Mouse (Mus musculus): ENCODE measurements around the gene Slc25a13.
A peak's percentile ranks its signal among the peaks of the same experiment; 100 is the strongest.

Gene Slc25a13

DNA sequence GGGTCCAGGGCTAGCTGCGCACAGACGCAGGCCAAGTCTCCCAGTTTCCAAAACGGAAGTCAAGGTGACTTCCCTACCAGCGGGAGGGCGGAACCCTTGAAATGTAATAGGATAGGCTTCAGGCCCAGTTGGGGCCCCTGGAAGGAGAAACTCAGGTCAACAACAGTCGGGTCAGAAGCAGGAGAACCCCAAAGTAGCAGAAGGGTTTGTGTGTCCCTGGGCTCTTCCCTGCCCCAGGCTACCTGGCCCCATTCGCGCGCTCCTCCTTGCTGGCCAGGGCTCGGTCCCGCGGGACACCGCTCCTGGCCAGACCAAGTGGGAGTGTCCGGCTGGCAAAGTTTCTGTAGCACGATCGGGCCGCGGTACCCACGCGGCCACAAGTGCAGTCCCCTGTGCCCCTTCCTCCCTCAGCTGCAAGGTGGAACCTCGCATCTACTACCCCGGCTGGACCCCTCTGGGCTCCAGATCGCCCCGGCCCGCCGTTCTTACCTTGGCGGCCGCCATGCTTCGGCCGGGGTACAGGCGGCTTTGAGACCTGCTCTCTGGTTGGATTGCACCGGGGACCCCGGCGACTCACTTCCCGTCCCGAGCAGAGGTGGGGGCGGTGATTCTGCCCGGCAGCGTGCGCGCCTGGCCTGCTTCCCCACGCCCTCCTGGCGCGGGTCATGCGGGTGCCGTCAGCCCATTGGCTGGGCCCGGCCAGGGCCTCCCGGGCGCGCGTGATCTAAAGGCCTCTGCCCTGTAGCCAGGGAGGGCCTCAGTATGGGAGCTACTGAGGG, at the start of gene Slc25a13:
Gene Slc25a13 (minus strand): TSS at position 667 of the 779 bp plus-strand sequence.
- DNase-seq, result peak; percentile 45

DNA sequence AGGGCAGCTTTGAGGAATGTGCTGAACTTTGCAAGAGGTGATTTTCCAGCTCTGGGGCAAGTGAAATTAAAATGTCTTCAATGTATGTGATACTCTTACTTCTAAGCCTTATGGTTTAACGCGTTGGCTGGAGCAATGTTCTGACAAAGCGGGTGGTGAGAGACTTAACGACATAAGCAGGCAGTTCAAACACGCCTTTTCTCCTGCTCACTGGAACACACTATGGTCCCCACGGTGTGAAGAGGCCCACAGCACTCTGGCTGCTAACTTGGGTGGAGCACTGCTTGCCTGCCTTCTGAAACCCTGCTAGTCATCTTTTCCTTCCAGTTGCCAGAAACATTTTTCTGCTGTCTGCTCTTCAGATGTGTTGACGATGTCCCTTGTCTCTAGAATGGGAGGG, 48.8 kb upstream of the Slc25a13 start:
- DNase-seq, result no peak

DNA sequence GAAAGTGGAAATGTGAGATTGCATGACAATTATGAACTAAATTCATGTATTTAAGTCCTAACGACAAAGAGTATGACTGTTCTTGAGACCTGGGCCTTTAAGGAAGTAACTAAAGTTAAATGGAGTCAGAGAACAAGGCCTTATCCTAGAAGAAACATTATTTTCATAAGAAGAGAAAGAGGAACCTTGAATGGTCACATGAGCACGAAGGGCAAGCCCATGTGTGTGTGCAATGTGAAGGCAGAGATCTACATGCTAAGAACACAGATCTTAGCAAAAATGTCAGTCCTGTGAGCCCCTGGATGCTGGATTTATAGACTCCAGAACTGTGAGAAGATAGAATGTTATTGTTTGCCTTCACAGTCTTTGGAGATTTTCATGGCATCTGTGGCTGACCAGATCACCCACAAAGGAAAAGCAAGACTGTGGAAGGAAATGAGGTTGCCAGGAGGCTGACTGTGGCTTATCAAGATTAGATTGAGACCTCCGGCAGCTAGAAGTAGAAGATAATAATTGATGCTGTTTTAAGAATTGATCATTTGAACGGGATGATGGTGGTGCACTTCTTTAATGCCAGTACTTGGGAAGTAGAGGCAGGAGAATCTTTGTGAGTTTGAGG, 46.4 kb upstream of the Slc25a13 start:
- no peak for DNase-seq

DNA sequence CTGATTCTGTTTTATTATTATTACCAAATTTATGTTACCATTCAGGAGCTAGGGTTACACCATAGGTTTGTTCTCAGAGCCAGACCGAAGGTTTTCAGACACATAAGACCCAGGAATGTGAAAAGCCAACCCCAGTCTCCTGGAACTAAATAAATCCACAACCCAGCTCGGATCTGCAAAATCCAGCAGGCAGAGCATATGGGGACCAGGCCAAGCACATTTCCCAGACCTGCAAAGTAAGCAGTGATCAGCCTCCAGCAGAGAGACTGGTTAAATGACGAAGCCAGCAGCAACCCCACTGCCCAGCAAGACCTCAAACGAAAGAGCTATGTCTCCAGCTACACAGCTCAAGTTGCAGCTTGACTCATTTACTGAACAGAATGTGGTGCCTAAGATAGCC, 43.9 kb upstream of the Slc25a13 start:
- DNase-seq, result no peak

DNA sequence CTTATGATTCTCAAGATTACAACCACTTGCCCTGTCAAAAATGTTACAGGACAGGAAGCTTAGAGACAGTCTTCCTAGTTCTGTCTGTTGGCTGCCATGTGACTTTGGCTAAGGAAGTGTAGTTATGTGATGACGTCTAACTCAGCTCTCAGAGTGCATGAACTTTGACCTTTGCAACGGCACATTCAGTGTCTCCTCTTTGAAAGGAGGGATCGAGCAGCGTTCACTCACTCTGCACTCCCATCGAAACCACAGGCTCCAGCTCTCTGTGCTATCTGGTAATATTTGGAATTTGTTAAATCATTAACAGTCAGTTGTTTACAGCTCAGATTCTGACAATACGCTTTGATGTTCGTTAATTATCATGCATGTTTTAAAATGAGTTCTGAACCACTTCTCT, 31.5 kb upstream of the Slc25a13 start:
- DNase-seq, result no peak

DNA sequence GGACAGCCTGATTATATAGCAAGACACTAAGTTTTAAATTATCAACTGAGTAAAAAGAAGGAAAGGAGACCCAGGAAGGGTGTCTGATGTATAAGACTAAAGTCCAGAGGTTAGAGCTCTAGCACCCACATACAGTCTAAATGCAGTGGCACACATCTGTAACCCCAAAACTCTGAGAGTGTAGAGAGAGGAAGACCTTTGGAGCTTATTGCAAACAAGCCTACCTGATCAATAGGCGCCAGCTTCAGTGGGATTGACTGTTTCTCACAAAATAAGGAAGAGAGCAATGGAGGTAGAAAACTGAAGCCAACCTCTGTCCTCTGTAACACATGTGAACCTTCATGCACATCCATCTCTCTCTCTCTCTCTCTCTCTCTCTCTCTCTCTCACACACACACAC, 26.9 kb upstream of the Slc25a13 start:
- DNase-seq, result no peak

DNA sequence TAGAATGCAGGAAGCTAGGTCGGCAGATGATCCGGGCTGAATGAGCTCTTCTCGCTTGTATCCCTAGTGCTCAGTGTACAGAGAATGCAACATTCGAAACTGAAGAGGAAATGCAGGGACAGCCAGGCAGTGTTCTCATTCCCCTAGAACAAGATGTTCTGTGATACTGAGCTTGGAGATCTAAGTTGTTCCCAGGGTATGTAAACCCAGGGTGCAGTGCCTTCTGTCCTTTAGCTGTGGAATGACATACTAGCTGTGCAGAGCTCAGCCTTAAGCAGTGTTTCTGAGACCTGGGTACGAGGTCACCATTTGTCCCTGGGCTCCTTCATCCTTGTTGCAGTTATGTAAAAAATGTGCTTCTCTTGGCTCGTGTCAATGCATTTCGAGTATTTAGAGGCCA, 25.1 kb upstream of the Slc25a13 start:
- DNase-seq, result no peak

DNA sequence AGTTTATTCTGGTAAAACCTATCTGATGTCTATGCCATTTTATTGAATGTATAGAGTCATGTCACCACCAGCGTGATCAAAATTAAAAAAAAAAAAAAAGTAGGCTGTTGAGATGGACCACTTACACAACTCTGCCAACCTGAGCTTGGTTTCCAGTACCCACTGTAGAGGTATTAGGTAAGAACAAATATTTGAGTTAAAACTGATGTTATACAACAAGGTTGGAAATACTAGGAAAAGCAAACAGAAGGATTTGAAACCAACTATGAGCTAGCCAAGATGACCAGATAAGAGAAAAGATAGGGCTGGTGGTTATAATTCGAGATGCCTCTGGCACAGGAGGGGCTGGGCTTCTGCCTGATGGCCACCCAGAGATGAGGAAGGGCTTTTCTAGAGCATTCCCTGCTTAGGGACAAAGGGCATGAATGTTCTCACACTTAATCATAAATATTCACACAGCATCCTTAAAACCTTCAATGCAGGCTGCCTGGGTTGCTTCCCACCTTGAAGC, 19.9 kb upstream of the Slc25a13 start:
- no peak for DNase-seq

DNA sequence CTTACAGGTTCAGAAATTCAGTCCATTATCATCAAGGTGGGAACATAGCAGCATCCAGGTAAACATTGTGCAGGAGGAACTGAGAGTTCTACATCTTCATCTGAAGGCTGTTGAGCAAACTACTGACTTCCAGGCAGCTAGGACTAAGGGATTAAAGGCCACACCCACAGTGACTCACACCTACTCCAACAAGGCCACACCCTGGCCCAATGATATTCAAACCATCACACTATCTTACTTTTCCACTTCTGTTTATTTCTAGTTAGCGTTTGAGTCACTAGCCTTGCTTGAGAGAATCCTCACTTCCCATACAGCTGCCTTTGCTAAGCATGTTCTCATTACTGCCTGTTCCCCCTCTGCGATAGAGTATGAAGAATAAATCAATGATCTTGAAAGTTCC, 13.3 kb upstream of the Slc25a13 start:
- no peak for DNase-seq

DNA sequence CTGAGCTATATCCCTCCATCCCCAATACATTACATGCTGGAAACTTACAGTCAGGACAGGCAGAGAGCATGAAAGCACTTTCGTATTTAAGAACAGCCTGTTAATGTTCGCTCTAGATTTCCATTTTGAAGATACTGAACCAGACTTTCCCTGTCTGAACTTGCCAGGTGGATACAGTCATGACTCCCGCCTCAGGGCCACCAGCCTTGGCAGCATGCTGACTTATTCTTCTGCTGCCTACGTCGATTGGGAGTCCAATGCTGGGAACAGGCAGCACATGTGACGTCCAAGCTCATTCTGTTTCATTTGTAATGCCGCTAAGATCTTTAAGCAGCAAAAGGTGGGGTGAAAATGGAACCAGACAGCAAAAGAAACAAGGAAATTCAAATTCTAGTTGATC, 5.7 kb upstream of the Slc25a13 start:
- no peak for DNase-seq

DNA sequence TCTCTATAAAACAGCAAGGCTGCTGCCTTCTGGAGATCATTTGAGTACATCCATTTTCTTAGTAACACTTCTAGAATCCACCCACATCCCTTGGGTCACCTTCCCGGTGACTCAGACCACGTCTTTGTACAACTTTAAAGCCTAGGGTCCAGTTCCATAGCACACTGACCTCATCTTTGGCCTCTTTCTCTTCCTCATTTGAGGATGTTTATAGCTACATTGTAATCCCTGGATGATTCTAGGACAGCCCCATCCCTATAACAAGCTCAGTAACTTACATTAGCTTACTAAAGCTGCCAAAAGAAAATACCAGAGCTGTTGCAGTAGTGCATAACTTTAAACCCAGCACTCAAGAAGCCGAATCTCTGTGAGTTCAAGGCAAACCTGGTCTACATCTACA, 3.6 kb upstream of the Slc25a13 start:
- DNase-seq, result no peak

DNA sequence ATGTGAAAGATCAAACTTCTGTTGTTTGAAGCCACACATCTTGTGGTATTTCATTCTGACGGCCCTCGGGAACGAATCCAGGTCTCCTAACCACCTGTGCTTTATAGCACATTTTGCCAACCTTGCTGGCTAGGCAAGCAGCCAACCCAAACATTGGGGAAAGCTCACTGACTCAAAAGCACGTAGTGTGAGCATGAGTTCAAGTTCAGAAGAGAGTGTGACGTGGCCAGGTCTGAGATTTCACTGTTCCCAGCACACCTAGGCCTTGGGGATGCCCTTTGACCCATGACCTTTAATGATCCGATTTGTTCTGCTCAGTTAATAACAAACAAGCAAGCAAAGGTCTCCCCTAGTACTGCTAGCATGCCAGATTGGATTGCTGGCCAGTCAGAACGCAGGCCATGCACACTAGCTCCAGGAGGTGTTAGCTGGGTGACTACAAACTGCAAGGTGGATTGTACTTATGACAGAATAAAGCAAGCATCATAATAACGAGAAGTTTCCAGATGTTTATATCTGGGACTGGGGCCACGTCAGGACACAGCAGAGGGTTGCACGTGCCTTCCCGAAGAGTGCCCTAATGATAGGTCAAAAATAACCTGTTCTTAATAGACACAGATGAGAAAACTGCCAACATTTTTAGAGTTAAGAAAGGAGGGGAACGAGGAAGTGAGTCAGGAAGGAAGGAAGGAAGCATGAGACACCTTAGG, 2.8 kb upstream of the Slc25a13 start:
- DNase-seq, result no peak

DNA sequence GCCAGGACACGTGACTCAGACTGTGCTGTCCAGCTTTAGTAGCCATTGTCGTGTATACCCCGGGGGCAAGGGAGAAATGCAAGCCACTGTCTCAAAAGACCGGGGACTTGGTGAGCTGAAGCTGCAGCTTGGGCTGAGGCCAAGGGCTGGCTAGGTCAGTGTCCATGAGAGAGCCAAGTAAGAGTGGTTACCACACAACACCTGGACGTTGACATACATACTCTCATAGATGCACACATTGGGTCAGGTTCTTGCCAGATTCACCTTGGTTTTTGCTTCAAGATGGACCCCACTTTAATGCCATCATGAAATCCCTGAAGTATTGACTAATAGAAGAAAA, 283 bp upstream of the Slc25a13 start:
- DNase-seq, result no peak

DNA sequence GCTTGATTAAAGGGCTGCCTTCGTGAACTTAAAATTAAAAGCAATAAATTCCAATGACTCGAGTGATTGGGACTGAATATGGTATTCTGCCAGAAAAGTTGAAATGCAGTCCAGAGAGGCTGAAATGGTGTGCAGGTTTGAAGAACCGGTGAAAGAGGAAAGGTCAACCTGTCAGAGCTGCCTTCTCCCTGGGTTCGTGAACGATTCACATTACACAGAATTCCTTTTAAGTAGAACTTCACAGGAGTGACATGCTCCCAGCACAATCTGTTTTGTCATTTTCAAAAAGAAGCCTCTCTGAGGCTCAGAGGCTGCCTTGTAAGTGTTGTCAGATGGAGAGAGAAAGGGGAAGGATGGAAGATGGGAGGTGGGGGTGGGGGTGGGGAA, 860 bp downstream of the Slc25a13 start:
- no peak for DNase-seq

DNA sequence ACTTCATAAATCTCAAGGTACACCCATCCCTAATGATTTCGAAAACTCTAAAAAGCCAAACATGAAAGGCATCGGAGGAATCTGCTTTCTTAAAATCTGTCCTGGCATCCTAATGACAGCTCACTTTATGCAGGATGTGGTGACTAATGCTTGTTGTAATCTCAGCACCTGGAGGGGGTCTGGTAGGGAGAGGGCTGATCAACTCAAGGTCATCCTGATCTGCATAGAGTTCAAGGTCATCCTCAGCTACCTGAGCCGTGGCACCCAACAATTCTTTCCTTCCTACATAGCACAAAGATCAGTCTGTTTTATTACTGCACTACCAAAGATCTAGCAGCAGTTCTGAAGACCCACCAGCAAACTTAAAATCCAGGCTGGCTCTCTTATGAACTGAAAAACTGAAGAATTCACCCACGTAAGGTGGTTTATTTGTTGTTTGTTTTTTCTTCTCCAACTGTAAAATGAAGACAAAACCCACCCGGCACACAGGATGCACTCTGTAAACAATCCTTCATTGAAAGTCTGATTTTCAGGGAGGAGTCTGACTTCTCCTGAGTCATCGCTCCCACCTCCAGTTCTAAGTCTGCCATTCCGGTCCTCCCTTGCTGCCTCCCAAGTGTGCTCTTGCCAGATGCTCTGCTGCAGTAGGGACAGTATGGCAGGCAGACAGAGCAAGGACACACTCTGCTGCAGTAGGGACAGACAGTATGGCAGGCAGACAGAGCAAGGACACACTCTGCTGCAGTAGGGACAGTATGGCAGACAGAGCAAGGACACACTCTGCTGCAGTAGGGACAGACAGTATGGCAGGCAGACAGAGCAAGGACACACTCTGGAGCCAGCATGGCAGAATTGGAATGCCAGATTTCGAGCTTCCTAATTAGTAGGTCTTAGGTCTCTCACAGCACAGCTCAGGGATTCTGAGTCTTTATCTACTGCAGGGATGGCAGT, 4.3 kb downstream of the Slc25a13 start:
- no peak for DNase-seq

DNA sequence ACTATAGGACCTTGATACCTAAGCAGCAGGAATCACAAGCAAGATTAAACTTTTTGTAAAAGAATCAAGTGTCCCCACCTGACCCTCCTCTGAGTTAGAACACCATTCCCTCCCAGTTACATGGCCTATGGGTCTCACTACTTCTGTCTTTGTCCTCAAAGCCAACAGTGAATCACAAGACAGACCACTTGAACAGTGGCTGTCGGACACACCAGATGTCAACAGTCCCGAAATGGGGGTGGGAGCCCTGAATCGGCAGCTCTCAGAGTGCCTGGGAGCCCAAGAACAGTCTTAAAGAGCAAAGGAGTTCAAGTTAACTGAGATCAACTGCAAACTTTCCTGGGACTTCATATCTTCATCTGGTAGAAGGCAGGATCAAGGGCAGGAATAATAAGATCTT, 5.0 kb downstream of the Slc25a13 start:
- DNase-seq, result no peak

DNA sequence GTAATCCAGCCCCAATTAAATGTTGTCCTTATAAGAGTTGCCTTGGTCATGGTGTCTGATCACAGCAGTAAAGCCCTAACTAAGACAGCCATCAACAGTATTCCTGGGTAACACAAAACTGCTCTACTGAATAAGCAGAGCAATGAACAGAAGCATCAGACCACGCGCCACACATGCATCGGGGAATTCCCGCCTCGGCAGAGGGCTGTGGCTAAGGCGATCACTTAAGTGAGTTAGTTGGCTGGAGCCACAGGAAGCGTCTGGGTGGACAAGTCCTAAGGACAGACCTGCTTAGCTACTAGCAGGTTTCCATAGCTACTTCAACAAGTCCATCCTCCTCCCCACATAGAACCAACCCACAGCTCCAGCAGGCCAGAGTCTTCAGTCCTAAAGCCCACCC, 6.3 kb downstream of the Slc25a13 start:
- no peak for DNase-seq

DNA sequence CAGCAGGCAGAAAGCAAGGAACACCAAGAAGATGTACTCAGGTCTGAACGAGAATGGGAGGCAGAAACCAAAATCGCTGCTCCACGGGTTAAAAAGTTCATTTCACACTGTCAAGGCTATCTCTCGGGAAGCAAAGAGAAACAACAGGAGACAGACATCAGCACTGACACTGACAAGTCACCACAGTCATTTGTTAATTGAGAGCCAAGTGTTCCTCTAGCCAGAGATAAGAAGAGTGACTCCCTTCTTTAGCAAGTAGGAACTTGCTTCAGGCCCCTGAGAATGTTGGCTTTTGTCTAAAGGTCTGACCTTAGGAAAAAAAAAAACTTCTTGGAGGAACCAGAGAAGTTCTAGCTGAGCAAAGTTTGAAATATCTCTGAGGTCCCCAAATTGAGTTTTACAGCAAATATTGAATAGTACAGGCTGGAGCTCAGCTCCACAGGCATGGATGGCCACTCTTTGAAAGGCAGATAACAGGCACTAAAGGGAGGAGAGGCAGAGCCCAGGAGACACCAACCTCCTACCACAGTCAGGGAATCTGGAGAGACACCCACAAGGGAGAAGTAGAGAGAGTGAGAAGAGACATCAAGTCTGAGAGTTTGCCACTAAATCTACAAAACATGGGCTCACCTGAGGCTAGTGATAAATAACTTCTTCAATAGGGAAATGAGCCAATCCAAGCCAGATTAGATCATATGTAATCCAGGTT, 8.5 kb downstream of the Slc25a13 start:
- DNase-seq, result no peak

DNA sequence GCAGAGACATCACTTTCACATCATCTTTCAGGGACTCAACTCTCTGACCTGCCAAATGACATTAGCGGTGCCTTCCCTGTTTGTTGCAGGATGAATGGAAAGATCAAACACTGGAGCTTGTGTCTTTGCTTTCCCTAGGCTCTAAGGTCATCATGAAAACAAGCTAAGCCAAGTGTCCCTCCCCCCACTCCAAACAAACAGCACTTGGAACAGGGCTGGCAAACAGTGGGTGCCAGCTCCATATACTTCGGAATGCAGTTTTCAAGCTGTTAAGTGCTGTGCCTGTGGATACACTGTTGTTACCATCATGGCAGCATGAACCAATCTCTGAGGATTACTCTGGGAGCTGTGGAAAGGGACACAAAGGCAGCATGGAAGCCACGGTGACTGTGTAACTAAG, 9.1 kb downstream of the Slc25a13 start:
- no peak for DNase-seq

DNA sequence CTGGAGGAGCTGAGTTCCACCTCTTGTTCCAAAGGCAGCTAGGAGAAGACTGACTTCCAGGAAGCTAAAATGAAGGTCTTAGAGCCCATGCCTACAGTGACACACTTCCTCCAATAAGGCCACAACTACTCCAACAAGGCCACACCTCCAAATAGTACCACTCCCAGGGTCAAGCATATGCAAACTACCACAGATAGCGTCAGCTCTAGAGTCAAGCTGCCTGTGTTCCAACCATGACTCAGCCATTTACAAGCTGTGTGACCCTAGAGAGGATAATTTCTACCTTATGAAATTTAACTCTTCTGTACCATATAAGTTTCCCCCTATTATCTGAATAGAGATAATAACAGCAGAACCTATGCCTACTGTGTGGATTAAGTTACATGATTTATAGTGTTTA, 9.6 kb downstream of the Slc25a13 start:
- DNase-seq, result no peak

DNA sequence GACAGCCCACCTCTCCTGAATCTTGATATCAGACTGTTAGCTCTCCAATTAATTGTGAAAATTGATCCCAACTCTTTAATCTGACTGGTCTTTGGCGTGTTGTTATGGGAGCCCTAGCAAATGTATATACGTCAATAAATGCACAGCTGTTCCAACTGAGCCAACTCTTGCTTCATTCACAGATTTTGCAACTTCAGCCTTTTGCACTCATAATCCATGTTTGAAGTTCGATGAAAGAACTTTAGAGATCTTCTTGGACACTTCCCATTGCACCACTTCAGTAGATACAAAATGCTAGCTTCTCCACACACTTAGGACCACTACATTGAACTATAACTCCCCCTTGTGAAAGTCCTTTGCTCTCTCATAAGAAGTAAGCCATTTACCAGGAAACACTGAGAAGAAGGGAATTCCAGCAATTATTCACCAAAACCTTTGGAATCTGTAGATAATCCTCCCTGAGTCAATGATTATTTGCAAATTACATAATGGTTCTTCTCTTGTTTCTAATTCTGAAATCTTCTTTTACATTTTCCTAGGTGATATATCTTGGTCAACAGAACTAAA, 11.3 kb downstream of the Slc25a13 start:
- DNase-seq, result no peak

DNA sequence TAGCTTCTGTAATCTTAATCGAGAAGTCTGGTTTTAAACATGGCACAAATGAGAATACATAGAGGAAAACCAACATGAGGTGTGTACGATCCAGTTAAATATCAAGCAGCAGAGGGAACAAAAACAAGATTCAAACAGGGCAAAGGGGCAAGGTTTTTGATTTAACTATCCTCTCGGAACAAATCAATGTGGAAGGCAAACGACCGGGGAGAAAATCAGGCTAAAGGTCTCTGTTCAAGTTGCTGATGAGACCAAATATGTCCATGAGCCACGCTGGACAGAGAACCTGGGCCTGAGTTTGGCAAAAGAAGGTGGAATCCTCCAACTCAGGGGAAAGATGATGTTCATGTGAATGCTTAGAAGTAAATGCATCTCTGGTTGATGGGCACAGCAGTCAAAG, 14.5 kb downstream of the Slc25a13 start:
- DNase-seq, result no peak
